In genomic region chr8:66756161-66756560, GRCm38 (mm10) we compare ENCODE assay signal across 28 mouse cellular contexts. TPM values are rescaled to one million over a fixed set of nuclear protein-coding genes. Genes with fewer than 3 reads are reported as not detected.
DNase-seq lines count a peak whose midpoint lies in the region; ATAC-seq and TF ChIP-seq lines count a peak whose summit lies in the region.
"Had no signal": no experiment of that assay in that cellular context is flagged by ENCODE, and none has a peak within 500 bp of the region (broad histone marks: within the 10 kb centered on the region; RNA-seq: fewer than 3 reads in every experiment).

No protein-coding gene starts in this region.

- no peaks in the 10 kb centered on the region for H3K36me3 ChIP-seq in forebrain, embryonic 11.5 days (ENCODE audit: control insufficient read depth, insufficient read depth, low read length)
- H3K36me3 ChIP-seq: embryonic facial prominence, embryonic 10.5 days; embryonic facial prominence, embryonic 13.5 days; hindbrain, embryonic 12.5 days; hindbrain, embryonic 15.5 days had no signal

- H3K27ac ChIP-seq in layer of hippocampus, adult 2 months = peak overlapping the region; percentile 49; the same call in 1 of the 2 replicates
- no peak overlapping the region for H3K27ac ChIP-seq in forebrain, embryonic 11.5 days (ENCODE audit: low read depth, low read length)
- H3K27ac ChIP-seq: embryonic facial prominence, embryonic 10.5 days; embryonic facial prominence, embryonic 13.5 days; forebrain, embryonic 13.5 days; gastrocnemius, adult 2 months; hindbrain, embryonic 12.5 days; hindbrain, embryonic 15.5 days had no signal

- no peaks in the 10 kb centered on the region for H3K4me1 ChIP-seq in forebrain, embryonic 11.5 days (replicated peaks; ENCODE audit: control insufficient read depth, insufficient read depth, low read length)
- H3K4me1 ChIP-seq: embryonic facial prominence, embryonic 10.5 days; embryonic facial prominence, embryonic 13.5 days; forebrain, embryonic 13.5 days; hindbrain, embryonic 12.5 days; hindbrain, embryonic 15.5 days had no signal

- H3K4me3 ChIP-seq in layer of hippocampus, adult 2 months = no peak overlapping the region
- H3K4me3 ChIP-seq in forebrain, embryonic 11.5 days (ENCODE audit: low read depth, low read length) = no peak overlapping the region
- H3K4me3 ChIP-seq: embryonic facial prominence, embryonic 10.5 days; embryonic facial prominence, embryonic 13.5 days; erythroblast, embryonic 14.5 days; forebrain, embryonic 13.5 days; gastrocnemius, adult 2 months; hindbrain, embryonic 12.5 days; hindbrain, embryonic 15.5 days had no signal

- H3K27me3 ChIP-seq in forebrain, embryonic 11.5 days (ENCODE audit: control insufficient read depth, insufficient read depth, low read length) = no peaks in the 10 kb centered on the region
- H3K27me3 ChIP-seq: embryonic facial prominence, embryonic 13.5 days; forebrain, embryonic 13.5 days; hindbrain, embryonic 12.5 days; hindbrain, embryonic 15.5 days had no signal

- H3K9ac ChIP-seq in forebrain, embryonic 11.5 days (ENCODE audit: low read length) = no peak overlapping the region
- H3K9ac ChIP-seq: embryonic facial prominence, embryonic 13.5 days; forebrain, embryonic 13.5 days; hindbrain, embryonic 12.5 days; hindbrain, embryonic 15.5 days had no signal

- H3K4me2 ChIP-seq in forebrain, embryonic 11.5 days (ENCODE audit: low read depth, low read length, severe bottlenecking) = no peak overlapping the region
- H3K4me2 ChIP-seq: embryonic facial prominence, embryonic 13.5 days; forebrain, embryonic 13.5 days; heart, embryonic 11.5 days; hindbrain, embryonic 12.5 days; hindbrain, embryonic 15.5 days had no signal

- no peak for ATAC-seq in forebrain, embryonic 11.5 days (replicated peaks; ENCODE audit: low FRiP score)
- ATAC-seq: CD4-positive, CD25-positive, alpha-beta regulatory T cell, adult 4 months; forebrain, embryonic 13.5 days; forebrain, embryonic 16.5 days had no signal

- H3K9me3 ChIP-seq in forebrain, embryonic 11.5 days (ENCODE audit: control insufficient read depth, low read length) = no peaks in the 10 kb centered on the region
- H3K9me3 ChIP-seq: embryonic facial prominence, embryonic 10.5 days; embryonic facial prominence, embryonic 13.5 days; forebrain, embryonic 13.5 days; hindbrain, embryonic 12.5 days; hindbrain, embryonic 15.5 days had no signal

- no peak for TF ChIP-seq CTCF in layer of hippocampus, adult 2 months (conservative IDR thresholded peaks at IDR 0.05)

- 91% methylated on average over 2 of the region's 2 CpGs for WGBS in forebrain, embryonic 11.5 days

- no peak for DNase-seq in layer of hippocampus, adult 2 months (ENCODE audit: low spot score in 2 of 2)
- DNase-seq in layer of hippocampus, postnatal 25 days (ENCODE audit: extremely low spot score in 1 of 2, low spot score in 1 of 2) = no peak
- DNase-seq in right cerebral cortex, adult 18-20 months = peak; percentile 40
- no peak for DNase-seq in right cerebral cortex, postnatal 10 days (ENCODE audit: low spot score in 2 of 2)
- peak; percentile 57 for DNase-seq in telencephalon, adult 2 months (ENCODE audit: low read depth, low spot score)
- DNase-seq in forebrain, embryonic 11.5 days (ENCODE audit: low spot score) = no peak
- DNase-seq: adrenal gland, adult 2 months; adrenal gland, postnatal 14 days; cerebellum, adult 11-12 months; cerebellum, adult 8-10 months; cerebellum, postnatal 10 days; cerebellum, postnatal 36 days; embryo, embryonic 11 days; gastrocnemius, adult 2 months; gastrocnemius, postnatal 14 days; heart, adult 11 months had no signal

RNA-seq across cellular contexts. Expression of gene Npy1r, which starts 59.2 kb away (rescaled TPM):
- 10 to 100 TPM; 28.9 to 30.6 TPM for total RNA-seq in layer of hippocampus, adult 2 months (2021)
- total RNA-seq in layer of hippocampus, postnatal 25 days (2021) = 10 to 100 TPM; 26.9 to 34.7 TPM
- 0.73 and 1.0 TPM in 2 replicates for polyA plus RNA-seq in forebrain, embryonic 11.5 days (2014; fragmentation: Nextera tagmentation; extraction: Ambion mirVana)
- total RNA-seq: hematopoietic stem cell, adult 5-6 weeks; MEL had no signal
- polyA plus RNA-seq: C2C12; CD4-positive, CD25-positive, alpha-beta regulatory T cell, adult 4 months; erythroblast, embryonic 14.5 days had no signal

Comparison
In these comparisons a context has a peak if more than half of its experiments do, and no peak if none do; other contexts are left out.
1. DNase-seq: peak in right cerebral cortex, adult 18-20 months (single experiment) and telencephalon, adult 2 months (single experiment); none in layer of hippocampus, adult 2 months (0 of 2), layer of hippocampus, postnatal 25 days (0 of 2), right cerebral cortex, postnatal 10 days (0 of 2) and forebrain, embryonic 11.5 days (single experiment).